Mouse (Mus musculus): ENCODE measurements at regions not wholly inside any gene's neighbourhood (a gene's known extent, or its start where the extent isn't known, plus 50 kb on each side); places are given as distances from the start of the nearest gene placed in this dataset.
A peak's percentile ranks its signal among the peaks of the same experiment; 100 is the strongest.

GRCm38 (mm10) chr9:71420064-71420463, 65.7 kb downstream of the Polr2m start:
- peak; percentile 74 for DNase-seq

DNA sequence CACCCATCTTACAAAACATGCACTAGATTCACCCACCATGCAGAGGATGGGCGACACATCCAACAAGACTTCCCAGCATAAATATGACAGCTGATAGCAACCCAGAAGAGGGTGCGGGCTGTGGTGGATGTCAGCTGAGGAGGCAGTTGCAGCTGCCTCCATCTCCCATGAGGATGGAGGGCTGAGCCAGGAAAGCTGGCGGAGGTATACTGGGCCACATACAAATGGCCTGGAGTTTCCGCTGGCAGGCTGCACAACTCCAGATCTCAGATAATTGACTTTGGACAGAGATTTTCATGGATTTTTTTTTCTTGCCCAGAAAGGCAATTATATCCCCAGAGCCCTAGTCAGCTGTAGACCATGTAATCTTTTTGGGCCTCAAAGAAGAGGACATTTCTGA, 67.2 kb downstream of the Polr2m start:
- peak; percentile 97 for DNase-seq

DNA sequence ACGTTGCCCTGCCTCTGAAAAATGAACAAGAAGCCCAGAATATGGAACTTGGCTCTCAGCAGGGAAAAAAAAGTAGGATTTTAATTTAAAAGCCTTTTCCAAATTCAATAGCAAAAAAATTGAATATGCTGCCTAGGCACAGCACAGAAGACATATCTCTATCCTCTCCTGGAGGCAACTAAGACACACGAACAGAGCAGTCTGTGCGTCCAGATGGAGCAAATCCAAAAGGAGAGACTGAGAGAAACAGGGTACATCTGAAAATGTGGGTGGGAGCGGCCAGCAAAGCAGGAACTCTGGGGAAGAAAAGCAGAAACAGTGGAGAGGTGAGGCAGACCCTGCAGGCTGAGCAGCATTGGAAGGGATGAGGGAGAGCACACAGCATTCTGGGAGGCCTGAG, 68.5 kb downstream of the Polr2m start:
- DNase-seq, result peak; percentile 60

DNA sequence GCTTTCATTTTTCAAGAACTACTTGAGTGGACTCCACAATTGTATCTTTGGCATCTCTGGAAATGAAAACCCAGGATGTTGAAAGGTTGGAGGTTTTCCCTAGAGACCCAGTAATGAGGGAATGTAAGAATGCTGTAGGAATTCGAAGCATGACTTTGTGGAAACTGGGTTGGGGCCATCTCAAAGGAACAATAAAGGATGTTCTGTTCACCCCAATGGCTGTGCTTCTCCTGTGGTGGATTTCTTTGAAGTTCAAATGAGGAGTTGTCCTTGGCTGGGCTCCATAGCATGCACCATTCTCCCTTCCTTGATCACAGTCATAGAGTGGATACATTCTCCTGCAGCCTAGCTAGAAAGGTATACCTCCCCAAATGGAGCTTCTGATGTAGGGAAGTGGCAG, 74.6 kb downstream of the Polr2m start:
- peak; percentile 68 for DNase-seq

GRCm38 (mm10) chr9:71409925-71410324, 75.8 kb downstream of the Polr2m start:
- DNase-seq, result peak; percentile 63

DNA sequence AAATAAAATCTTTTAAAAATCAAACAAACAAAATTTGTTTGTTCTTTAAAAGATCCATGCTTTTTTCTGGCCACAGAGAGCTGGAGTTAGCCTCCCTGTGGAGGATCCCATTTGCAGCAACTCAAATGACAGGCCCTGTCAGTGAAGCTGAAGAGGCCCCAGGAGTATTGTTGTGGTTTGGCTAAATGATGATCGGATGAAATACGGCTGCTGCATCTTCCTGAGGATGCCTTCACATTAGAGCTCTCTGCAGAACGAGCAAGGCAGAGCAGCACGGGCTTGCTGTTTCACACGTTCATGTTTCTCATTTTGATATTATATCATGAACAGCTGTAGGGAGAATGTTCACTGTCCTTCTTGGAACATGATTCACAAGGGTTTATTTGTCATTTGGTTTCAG, 76.8 kb downstream of the Polr2m start:
- peak; percentile 93 for DNase-seq

DNA sequence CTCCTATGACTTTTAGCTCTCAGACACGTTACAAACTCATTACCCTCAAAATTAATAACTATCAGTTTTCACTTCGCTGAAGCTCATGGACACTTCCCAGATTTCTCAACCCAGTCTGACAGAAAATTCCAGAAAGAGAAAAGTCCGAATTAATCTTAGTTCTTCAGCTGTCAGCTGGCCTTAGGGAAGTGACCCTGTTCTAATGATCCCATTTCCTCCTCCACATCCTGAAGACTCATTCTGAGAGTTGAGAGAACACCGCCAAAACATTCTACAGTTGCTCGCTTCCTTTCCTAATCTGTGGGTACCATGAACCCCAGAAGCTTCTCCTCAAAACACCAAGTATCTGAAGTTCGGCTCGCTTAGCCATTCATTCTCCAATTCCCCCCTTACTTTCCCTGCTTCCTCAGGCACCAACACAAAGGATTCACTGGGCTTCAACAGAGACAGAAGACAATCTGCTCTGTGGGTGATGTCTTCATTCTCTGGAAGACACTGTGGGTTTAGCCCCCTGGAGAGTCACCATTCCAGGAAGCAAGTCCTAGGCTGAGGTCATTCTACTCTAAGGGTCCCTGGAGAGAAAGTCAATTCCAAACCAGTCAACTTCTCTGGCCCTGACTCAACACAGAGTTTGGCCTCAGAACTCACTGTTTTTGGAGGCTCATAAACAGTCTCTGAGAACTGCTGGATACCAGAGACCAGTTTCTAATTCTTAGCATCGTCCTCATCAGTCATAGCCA, 81.2 kb downstream of the Polr2m start:
- peak; percentile 96 for DNase-seq

DNA sequence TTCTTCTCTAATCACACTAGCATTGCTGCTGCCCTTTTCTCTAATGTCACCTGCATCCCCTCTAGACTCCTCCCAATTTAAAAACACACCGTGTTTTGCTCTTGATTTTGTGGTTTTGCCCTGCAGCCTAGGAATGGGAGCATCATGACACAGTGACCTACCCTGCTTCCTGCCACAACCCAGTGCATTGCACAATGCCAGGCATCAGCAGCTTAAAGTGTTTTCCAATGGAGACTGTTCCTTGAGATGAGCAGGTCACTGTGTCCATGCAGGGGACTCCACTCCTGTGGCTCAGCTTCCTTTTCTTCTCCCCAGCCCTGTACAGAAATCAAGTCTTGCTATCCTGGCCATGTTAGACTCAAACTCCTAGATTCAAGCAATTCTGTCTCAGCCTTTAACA, 84.1 kb downstream of the Polr2m start:
- peak; percentile 66 for DNase-seq

DNA sequence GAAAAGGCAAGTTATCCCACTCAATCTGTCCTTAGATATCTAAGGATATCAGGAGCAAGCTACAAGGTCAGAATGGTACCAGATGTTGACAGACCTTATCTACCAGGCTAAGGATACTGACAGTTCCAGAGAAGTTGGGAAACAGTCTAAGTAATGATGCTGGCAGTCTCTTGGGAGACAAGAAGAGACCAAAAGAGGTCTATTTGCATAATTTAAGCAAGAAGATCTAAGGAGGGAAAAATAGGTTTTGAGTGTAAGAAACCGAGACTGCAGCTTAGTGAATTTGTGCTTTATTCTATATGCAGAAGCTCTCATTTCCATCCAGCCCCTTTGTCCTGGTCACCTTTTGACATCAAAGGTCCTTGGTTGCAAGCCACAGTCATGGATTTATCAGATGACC, 86.4 kb downstream of the Polr2m start:
- DNase-seq, result peak; percentile 76

DNA sequence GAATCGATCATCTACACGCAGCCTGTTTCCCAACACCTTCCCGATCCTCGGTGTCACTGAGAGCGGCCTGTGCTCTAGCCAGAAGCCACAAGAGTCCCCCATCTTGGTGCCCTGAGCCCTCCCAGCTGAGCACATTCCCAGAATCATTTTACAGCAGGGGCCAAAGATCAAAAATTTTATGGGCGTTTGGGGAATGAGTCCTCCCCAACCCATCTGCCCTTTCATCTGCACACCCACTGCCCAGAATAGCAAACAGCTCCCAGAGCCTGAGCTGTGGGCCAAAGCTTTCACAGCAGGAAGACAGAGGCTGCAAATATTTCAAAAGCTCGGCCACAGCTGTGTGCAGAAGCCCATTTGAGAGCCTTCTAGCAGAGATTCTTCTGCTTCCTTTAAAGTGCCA, 89.0 kb downstream of the Polr2m start:
- DNase-seq, result peak; percentile 88

GRCm38 (mm10) chr9:71390221-71390620, 95.5 kb downstream of the Polr2m start:
- peak; percentile 68 for DNase-seq

DNA sequence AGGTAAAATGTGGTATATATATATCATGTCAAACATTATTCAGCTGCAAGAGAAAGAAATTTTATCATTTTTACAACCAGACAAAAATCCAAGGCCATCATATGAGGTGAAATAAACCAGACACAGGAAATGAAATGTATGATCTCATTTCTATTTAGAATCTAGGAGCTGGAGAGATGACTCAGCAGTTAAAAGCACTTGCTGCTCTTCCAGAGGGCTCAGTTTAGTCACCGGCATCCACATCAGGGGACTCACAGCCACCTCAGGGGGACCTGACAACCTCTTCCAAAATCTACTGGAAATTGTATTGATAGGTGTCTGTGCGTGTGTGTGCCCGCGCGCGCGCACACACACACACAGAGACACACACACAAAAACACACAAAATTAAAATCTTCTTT, 98.3 kb downstream of the Polr2m start:
- DNase-seq, result peak; percentile 88

DNA sequence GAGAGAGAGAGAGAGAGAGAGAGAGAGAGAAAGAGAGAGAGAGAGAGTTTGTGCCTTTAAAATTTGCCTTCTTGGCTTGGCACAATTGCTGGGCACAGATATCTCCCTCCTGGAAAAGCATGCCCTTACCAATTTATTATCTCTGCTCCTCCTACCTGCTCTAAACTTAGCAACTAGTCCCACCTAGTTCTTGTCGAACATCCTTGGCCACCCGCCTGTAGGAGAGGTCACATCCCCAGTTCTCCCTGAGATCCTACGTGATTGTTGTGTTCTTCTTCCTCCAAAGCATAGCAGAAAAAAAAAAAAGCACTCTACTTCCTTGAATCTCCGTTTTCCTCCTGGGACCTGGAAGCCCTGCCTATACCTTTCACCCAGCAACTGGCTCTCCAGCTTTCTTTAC, 101.8 kb downstream of the Polr2m start:
- DNase-seq, result peak; percentile 91

GRCm38 (mm10) chr9:71379731-71380250, 105.9 kb downstream of the Polr2m start:
- peak; percentile 91 for DNase-seq

DNA sequence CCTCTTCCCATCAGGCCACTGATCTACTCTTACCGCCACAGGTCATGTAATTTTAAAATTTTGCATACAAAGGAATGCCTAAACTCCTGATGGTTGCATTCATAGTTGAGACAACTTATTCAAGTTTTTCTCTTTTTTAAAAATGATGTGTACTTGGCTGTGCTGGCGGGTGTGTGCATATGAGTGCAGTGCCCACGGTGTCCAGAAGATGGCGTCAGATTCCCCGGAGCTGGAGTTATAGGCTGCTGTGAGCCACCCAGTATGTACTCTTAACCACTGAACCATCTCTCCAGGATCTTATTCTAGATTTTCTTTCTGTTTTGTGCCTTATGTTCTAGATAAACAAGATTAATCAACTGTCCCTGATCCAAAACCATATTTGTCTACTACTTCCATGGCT, 116.0 kb downstream of the Polr2m start:
- DNase-seq, result peak; percentile 29

DNA sequence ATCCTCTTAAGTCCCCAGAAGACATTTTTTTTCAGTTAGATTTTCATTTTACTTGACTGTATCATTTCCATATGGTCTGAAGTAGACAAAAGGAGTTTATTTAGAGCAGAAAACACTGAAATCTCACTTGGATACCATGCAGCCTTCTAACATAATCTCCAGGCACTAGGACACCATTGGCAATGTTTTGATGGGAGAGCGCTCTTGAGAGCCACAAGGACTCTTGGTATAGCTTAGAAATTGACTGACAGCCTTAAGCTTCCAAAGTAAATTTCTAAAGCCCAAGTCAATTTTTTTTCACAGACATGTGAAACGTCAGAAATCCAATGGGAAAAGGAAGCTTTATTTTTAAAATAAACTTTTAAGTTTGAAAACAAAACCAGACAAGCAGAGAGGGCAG, 116.5 kb downstream of the Polr2m start:
- DNase-seq, result peak; percentile 24

GRCm38 (mm10) chr9:71366573-71366972, 119.2 kb downstream of the Polr2m start:
- DNase-seq, result peak; percentile 19

DNA sequence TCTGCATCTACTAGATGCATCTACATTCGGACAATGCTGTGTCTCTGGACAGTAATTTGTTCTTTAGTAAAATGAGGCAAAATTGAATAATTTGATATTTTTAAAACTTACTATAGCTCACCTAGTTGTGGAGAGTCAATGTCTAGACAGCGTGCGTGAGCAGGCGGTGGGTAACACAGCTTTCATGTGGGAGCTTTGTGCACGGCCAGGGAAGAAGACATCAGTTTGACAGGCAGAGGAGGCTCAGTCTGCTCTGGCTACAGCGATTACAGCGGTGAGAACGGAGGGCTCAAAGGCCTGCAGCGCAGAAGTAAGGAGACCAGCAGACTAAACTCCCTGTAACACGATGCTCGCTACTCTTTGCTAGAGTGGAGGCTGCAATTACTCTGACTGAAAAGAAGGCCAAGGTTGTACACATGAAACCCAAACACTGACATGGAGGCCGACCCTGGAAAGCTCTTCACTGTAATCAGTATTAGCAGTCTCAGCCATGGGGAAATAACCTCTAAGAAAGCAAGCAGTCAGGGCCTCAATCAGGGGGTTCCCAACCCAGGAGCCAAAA, 120.5 kb downstream of the Polr2m start:
- peak; percentile 77 for DNase-seq

- DNase-seq, result peak; percentile 79
These were observed 121.6 kb downstream of the Polr2m start for GRCm38 (mm10) chr9:71364047-71364665.

DNA sequence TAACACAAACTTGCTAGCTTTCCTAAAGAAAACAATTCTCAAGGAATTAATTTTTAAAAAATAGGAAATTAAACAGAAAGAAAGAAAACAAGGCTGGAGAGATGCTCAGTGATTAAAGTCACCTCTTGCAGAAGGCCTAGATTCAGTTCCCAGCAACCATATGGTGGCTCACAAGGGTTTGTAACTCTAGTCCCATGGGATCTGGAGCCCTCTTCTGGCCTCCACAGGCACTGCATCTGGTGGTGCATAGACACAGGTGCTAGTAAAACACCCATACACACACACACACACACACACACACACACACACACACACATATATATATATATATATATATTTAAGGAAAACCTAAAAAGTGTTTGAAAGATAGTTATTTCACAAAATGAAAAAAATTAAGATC, 123.3 kb downstream of the Polr2m start:
- peak; percentile 85 for DNase-seq

DNA sequence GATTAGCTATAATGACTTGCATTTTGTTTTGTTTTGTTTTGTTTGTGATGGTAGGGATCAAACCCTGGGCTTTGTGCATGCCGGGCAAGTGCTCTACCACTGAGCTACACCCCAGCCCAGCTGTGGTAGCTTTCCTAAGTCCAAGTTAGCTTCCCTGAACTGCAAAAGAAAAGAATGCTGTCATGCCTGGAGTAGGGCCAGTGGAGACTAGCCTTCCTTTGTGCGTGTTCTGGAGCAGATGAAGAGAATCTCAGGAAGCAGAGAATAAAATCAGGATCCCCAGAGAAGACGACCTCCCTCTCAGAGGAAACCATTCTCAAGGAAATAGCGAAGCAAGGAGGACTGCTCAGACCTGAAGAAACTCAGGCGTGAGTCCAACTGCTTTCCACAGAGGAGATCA, 123.8 kb downstream of the Polr2m start:
- DNase-seq, result peak; percentile 90

- peak; percentile 82 for DNase-seq
These were observed 124.4 kb downstream of the Polr2m start for GRCm38 (mm10) chr9:71361311-71361710.

GRCm38 (mm10) chr9:71360676-71361075, 125.1 kb downstream of the Polr2m start:
- DNase-seq, result peak; percentile 14

DNA sequence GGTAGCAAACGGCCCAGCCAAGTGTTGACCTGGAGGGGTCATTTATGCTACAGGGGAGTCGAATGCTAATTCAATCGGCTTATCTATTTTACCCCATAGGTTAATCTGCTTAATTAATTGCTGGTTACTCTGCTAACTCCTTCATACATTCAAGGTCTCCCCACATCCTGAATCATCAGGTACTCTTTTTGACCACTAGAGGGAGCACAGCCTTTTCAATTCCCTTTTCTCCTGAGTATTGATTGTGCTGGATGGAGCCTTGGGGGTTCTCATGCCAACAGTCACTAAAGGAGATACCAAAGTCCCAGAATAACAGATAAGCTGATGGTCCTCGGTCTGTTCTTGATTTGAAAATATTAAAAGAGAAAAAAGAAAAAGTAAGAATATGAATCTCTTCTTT, 126.8 kb downstream of the Polr2m start:
- DNase-seq, result peak; percentile 68
